Mouse (Mus musculus) ES-E14 (cell line): ENCODE results near the gene Zfx.

Experiments
- CHD2 ChIP-seq: IDR thresholded peaks from 2 replicates; pipeline ENCODE4 v1.6.1; 2014; ENCODE audit warnings: mild to moderate bottlenecking, low read depth, low read length, inconsistent platforms
- HCFC1 ChIP-seq: IDR thresholded peaks from 2 replicates; pipeline ENCODE4 v1.6.1; 2012; ENCODE audit warnings: low read length, inconsistent platforms, borderline replicate concordance; ENCODE audit not compliant: insufficient read depth
- MAFK ChIP-seq: IDR thresholded peaks from 2 replicates; pipeline ENCODE4 v1.6.1; 2014; ENCODE audit warnings: mild to moderate bottlenecking, low read depth, low read length, inconsistent platforms; ENCODE audit not compliant: insufficient read depth
- ZC3H11A ChIP-seq: IDR thresholded peaks from 2 replicates; pipeline ENCODE4 v1.6.1; 2012; ENCODE audit warnings: low read depth, mild to moderate bottlenecking, inconsistent platforms, low read length, borderline replicate concordance
- ZNF384 ChIP-seq: IDR thresholded peaks from 2 replicates; pipeline ENCODE4 v1.6.1; 2012; ENCODE audit warnings: low read depth, low read length, inconsistent platforms

- TF ChIP-seq CHD2 (no peak), ZNF384 (no peak), ZC3H11A (no peak), MAFK (no peak), HCFC1 (no peak)
Measured at GRCm38 (mm10) chrX:94048048-94048447, 75.5 kb downstream of the Zfx start.
